Mouse (Mus musculus): Measurements from ENCODE around the gene Capg.

The Capg gene

GRCm38 (mm10) chr6:72570644-72571397 lies 26.6 kb downstream of the Capg start:
- DNase-seq (ENCODE audit: low spot score in 2 of 2): no peak

DNA sequence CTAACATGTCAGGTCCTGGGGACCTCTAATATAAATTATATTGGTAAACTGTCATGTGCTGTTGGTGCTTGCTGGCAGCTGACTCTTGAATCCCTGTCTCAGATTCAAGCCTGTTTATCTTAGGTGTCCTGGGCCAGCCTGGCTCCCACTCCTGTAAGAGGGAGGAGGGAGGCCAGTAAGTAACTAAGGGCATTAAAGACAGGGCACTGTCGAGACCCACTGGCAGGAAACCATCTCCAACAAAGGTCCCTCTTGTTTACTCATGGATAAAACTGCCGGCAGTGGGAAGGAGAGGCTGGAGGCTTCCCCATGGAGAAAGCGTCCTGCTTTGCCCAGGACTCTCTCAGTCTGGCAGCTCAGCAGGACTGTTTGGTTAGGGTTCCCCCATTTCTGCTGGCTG lies 27.6 kb downstream of the Capg start:
- DNase-seq (ENCODE audit: low spot score in 2 of 2): no peak

DNA sequence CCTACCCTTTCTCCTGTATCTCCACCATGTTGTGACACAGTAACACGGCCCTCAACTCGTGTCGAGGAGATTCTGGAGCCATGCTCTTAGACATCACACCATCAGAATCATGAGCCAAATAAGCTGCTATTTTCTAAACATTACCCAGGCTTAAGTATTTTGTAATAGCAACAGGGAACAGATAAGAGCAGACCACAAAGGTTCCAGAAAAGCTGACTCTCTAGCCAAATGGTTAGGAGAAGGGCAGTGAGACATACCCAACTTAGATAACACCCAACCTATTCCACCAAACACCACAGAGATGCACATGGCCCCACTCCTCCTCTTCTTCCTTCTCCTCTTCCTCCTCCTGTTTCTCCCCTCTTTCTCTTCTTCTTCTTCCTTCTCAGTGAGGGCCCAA lies 31.9 kb downstream of the Capg start:
- no peak for DNase-seq (ENCODE audit: low spot score in 2 of 2)

DNA sequence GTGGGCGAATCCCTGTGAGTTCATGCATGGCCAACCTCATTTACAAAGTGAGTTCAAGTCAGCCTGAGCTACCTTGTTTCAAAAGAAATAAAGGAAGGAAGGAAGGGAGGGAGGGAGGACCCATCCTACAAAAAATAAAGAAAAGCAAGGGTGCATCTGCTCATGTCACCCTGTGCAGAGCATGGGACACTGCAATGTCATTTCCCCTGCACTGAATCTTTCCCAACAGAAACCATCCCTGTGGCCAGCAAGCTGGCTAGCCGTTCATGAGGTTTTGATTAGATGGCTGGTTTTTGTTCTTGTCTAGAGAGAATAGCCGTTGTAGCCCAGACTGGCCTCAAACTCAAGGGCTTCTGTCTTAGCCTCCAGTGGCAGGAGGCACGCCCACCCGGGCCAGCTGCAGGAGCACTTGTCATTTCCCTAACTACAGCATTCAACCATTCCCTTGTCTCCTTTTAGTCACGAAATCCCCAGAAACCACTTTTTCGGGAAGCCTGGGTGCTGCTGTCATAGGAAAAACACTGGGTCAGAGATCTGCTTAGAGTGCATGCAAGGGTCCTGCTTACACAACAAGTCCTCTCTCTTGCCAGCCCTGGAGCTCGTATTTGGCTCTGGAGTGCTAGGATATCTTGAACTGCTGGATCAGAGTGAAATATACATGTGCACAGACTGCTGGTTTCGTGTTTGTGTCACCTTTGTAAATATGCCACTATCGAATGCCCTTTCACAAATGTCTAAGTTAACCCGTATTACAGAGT lies 37.6 kb downstream of the Capg start:
- DNase-seq (ENCODE audit: low spot score in 2 of 2): no peak

GRCm38 (mm10) chr6:72583211-72583839 lies 39.1 kb downstream of the Capg start:
- no peak for DNase-seq (ENCODE audit: low spot score in 2 of 2)

GRCm38 (mm10) chr6:72584154-72584553 lies 40.0 kb downstream of the Capg start:
- no peak for DNase-seq (ENCODE audit: low spot score in 2 of 2)

DNA sequence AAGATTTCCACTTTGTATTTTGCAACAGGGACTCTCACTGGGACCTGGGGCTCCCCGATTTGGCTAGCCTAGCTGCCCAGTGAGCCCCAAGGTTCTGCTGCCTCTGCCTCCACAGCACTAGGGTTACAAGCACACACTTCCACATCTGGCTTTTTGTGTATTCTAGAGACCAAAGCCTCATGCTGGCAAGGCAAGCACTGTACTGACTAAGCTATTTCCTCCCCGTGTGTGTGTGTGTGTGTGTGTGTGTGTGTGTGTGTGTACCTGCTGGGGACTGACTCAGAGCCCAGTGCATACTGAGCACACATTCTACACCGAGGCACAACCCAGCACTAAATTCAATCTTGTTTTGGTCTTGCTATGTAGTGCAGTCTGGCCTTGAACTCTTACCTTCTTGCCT lies 42.5 kb downstream of the Capg start:
- DNase-seq (ENCODE audit: low spot score in 2 of 2): no peak

DNA sequence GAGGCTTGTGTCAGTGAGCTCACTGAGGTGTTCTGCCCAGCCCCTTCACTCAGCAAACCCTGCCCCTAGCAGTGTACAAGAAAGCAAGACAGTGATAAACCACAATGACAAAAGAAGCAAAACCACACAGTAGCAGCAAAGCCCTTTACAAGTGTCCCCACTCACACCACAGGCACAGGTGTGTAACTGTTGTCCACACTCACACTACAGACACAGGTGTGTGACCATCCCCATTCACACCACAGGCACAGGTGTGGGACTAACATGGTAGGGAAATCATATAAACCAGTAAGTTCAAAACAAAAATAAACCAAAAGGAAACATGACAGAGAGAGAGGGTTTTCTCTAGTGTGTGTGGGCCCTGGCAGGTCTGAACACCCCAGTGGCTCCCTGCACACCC lies 44.1 kb downstream of the Capg start:
- no peak for DNase-seq (ENCODE audit: low spot score in 2 of 2)

DNA sequence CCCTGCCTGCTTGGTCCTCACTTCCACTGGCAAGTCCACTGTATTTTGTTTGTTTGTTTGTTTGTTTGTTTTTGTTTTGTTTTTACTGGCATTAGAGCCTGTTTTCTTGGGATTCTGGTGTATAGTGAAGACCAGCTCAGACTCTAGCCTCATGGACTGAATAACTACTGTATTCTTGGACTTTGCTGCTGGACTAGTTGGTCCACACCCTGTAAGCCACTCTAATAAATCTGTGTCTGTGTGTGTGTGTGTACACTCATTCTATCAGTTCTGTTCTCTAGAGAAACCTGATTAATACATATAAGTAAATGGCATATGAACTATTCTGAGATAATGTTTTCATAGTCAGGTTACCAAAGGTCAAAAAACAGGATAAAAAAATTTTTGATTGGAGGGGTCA lies 45.9 kb downstream of the Capg start:
- DNase-seq (ENCODE audit: low spot score in 2 of 2): no peak

DNA sequence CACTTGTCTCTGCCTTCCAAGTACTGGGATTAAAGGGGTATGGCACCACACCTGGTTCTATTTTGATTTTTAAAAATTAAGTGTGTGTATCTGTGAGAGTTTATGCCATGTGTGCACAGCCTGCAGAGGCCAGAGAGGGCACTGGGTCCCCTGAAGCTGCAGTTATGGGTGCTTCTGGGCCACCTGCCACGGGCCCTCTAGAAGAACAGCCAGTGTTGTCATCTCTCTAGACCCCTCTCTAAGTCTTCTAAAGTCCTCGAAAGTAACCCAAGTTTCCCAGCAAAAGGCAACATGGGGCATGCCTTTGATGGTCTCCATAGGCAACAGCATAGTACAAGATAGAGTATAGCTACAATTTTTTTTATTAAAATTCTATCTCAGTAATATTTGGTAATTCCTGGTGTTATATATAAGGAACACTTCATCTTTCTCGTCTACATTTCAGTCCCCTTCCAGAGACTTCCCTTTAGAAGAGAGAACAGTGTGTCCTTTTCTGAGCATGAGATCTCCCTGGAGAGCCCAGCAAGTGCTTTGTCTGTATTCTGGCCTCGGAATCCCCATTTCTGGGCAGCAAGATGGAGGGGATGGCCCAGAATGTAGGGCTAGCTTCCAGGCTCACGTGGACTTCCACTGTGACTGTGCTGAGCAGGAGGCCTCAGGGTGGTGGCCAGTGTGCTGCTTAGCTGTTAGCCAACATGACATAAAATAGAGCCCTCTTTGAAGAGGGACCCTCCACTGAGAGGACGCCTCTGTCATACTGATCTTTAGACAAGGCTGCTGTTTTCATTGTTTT lies 49.0 kb downstream of the Capg start:
- no peak for DNase-seq (ENCODE audit: low spot score in 2 of 2)

DNA sequence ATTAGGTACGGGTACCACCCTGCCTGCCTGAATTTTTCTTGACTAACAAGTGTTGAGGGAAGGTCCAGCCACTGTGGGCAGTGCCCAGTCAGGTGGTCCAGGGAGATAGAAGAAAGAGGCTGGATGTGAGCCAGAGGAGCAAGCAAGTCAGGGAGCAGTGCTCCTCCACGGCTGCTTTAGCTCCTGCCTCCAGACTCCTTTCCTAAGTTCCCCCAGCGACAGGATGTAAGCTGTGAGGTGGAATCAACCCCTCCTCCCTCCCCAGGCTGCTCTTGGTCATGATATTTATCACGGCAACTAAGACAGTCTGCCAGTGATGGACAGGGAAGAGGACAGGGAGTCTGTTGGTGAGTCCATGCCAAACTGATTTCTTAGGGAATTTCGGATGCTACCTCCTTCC lies 49.7 kb downstream of the Capg start:
- DNase-seq (ENCODE audit: low spot score in 2 of 2): no peak

GRCm38 (mm10) chr6:72597083-72597874 lies 53.1 kb downstream of the Capg start:
- DNase-seq (ENCODE audit: low spot score in 2 of 2): no peak

- peak; percentile 80 to 82 for DNase-seq (ENCODE audit: low spot score in 2 of 2)
Measured at GRCm38 (mm10) chr6:72597956-72598753, 54.0 kb downstream of the Capg start, which contains the start of the genes Elmod3 and Retsat. Gene Elmod3 (minus strand): TSS chr6:72598413. Gene Retsat (plus strand): TSS chr6:72598475.

DNA sequence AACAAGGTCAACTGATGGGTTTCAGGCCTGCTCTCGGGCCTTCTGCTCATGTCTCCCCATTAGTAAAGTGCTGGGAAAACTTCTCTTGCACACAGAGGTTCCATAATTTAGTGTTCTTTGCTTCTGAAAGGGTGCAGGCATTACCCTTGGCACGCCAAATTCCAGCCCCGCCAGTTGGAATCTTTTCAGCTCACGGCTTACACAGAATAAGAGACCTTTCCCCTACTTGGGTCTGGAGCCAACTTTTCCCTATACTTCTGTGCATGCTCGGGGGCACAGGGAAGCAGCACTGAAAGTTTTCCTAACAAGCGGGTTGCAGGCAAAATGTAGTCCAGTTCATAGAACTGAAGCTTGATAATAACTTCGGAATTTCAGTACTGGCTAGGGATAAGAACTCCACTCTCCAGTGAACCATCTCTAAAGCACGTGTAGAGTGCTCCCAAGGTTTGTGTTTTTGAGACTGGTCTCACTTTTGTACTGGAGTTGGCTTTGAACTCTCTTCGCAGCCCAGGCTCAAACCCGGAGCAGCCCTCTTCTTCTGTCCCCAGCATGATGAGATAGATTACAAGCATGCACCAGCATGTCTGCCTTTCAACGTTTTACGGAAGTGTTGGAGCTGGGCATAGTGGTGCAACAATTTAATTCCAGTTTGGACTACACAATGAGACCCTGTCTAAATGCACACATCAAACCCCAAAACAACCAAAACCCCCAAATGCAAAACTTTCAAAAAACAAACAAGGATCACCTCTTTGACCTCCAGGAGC lies 54.8 kb downstream of the Capg start:
- DNase-seq (ENCODE audit: low spot score in 2 of 2): peak in 1 of 2 experiments; percentile 25

- DNase-seq (ENCODE audit: low spot score in 2 of 2): no peak
Measured at GRCm38 (mm10) chr6:72600216-72600615, 56.0 kb downstream of the Capg start.

GRCm38 (mm10) chr6:72600771-72601170 lies 56.6 kb downstream of the Capg start:
- no peak for DNase-seq (ENCODE audit: low spot score in 2 of 2)

DNA sequence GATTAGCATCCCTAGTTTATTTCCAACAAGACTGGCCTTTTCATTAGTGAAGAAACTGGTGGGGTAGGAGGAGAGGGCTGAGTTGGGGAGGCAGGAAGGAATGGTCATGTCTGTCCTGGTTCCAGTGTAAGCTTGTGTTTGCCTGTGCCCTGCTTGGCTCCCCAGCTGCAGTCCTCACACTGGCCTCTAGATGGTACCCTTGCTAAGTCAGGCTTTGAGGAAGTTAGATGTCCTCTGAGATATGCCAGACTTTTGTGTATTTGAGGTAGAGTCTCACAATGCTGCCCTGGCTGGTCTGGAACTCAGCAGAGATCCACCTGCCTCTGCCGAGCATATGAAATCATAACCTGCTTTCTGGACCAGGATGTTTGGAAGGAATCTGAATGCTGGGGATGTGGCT lies 57.5 kb downstream of the Capg start:
- peak; percentile 67 to 84 for DNase-seq (ENCODE audit: low spot score in 2 of 2)

- no peak for DNase-seq (ENCODE audit: low spot score in 2 of 2)
Measured at GRCm38 (mm10) chr6:72604066-72604465, 59.9 kb downstream of the Capg start.

- DNase-seq (ENCODE audit: low spot score in 2 of 2): no peak
Measured at GRCm38 (mm10) chr6:72607060-72607459, 62.9 kb downstream of the Capg start.

Data from thymus, postnatal 10 days (tissue).